Mouse (Mus musculus) ZHBTc4 (cell line): ENCODE measurements around the gene Prkd1.

Experiments used
- DNase-seq: peaks from one replicate; pipeline ENCODE4 v3.0.0-alpha.2; 2011; ENCODE audit warnings: low read depth, low spot score

Prkd1 gene

GRCm38 (mm10) chr12:50558231-50558630 lies 90.7 kb downstream of the Prkd1 start:
- no peak for DNase-seq

GRCm38 (mm10) chr12:50554214-50554613 lies 94.7 kb downstream of the Prkd1 start:
- DNase-seq = no peak

- DNase-seq = no peak
These were observed 98.9 kb downstream of the Prkd1 start for GRCm38 (mm10) chr12:50549860-50550555.

GRCm38 (mm10) chr12:50546394-50546793 lies 102.5 kb downstream of the Prkd1 start:
- no peak for DNase-seq

- DNase-seq = no peak
These were observed 103.3 kb downstream of the Prkd1 start for GRCm38 (mm10) chr12:50545610-50545919.

- DNase-seq = no peak
These were observed 103.9 kb downstream of the Prkd1 start for GRCm38 (mm10) chr12:50544855-50545609.

- DNase-seq = no peak
These were observed 108.1 kb downstream of the Prkd1 start for GRCm38 (mm10) chr12:50540793-50541192.

GRCm38 (mm10) chr12:50538296-50538965 lies 110.5 kb downstream of the Prkd1 start:
- DNase-seq = no peak

- DNase-seq = no peak
These were observed 111.1 kb downstream of the Prkd1 start for GRCm38 (mm10) chr12:50537761-50538160.

- no peak for DNase-seq
These were observed 111.9 kb downstream of the Prkd1 start for GRCm38 (mm10) chr12:50537006-50537405.

GRCm38 (mm10) chr12:50528633-50529032 lies 120.3 kb downstream of the Prkd1 start:
- no peak for DNase-seq

GRCm38 (mm10) chr12:50524061-50524460 lies 124.8 kb downstream of the Prkd1 start:
- DNase-seq = no peak

- no peak for DNase-seq
These were observed 134.4 kb downstream of the Prkd1 start for GRCm38 (mm10) chr12:50514526-50514925.

- DNase-seq = no peak
These were observed 137.2 kb downstream of the Prkd1 start for GRCm38 (mm10) chr12:50511486-50512225.

GRCm38 (mm10) chr12:50508762-50509161 lies 140.1 kb downstream of the Prkd1 start:
- no peak for DNase-seq

GRCm38 (mm10) chr12:50499796-50500504 lies 148.9 kb downstream of the Prkd1 start:
- DNase-seq = no peak

GRCm38 (mm10) chr12:50496006-50496405 lies 152.9 kb downstream of the Prkd1 start:
- no peak for DNase-seq

- no peak for DNase-seq
These were observed 169.1 kb downstream of the Prkd1 start for GRCm38 (mm10) chr12:50479784-50480183.

- DNase-seq = no peak
These were observed 191.7 kb downstream of the Prkd1 start for GRCm38 (mm10) chr12:50457151-50457550.

- no peak for DNase-seq
These were observed 197.1 kb downstream of the Prkd1 start for GRCm38 (mm10) chr12:50451761-50452160.

- DNase-seq = no peak
These were observed 212.2 kb downstream of the Prkd1 start for GRCm38 (mm10) chr12:50436660-50437059.
